Mouse (Mus musculus): ENCODE measurements around the gene Dqx1. TPM values are rescaled to one million over a fixed set of nuclear protein-coding genes. Genes with fewer than 3 reads are reported as not detected.

Gene Dqx1
- total RNA-seq (2014; rRNA removed) (7.4 and 7.5 TPM in 2 replicates), polyA plus RNA-seq (2012; rRNA removed) (8.1 and 9.6 TPM in 2 replicates)

GRCm38 (mm10) chr6:83057790-83058189, at the start of gene Dqx1:
Dqx1 (plus strand) TSS chr6:83057844.
- H3K4me3 ChIP-seq (ENCODE audit: insufficient read depth, low read depth, low read length) = peak within 1 kb of the TSS; percentile 1; the same call in 1 of the 2 replicates
- H3K9ac ChIP-seq (ENCODE audit: low read depth, low read length) = no peak within 1 kb of the TSS; the same call in 1 of the 2 replicates
- 14% methylated on average over 3 of the region's 3 CpGs for WGBS
- 0 out of 2 replicates have a peak, but pooled peaks have one; percentile 25 for TF ChIP-seq POLR2A (IDR thresholded peaks at IDR 0.05; ENCODE audit: extremely low read depth, insufficient read depth, low read length)
- no peak for TF ChIP-seq CTCF (IDR thresholded peaks at IDR 0.05; ENCODE audit: low read depth, low read length)
- peaks cover 17% of the 10 kb centered on the region; the same call in 1 of the 2 replicates for H3K79me2 ChIP-seq (ENCODE audit: control insufficient read depth, insufficient read depth, low read length)
- peak; percentile 85 for DNase-seq (ENCODE audit: extremely low read depth, low read depth, low spot score)
- peaks cover 17% of the 10 kb centered on the region for H3K4me1 ChIP-seq (ENCODE audit: control insufficient read depth, insufficient read depth, low read length)
- H3K27ac ChIP-seq (replicated peaks; ENCODE audit: insufficient read depth, low read depth, low read length) = peak within 1 kb of the TSS; percentile 40
- peaks cover 8% of the 10 kb centered on the region for H3K36me3 ChIP-seq (ENCODE audit: control insufficient read depth, insufficient read depth, low read length)
- no peaks in the 10 kb centered on the region for H3K27me3 ChIP-seq (ENCODE audit: control insufficient read depth, insufficient read depth, low read length)

GRCm38 (mm10) chr6:83008659-83009058, 49.0 kb upstream of the Dqx1 start:
- peak; percentile 29 for DNase-seq (ENCODE audit: extremely low read depth, low read depth, low spot score)
- Histone ChIP-seq H3K27ac (replicated peaks; ENCODE audit: insufficient read depth, low read depth, low read length) (peak overlapping the region; percentile 73; the same call in 1 of the 2 replicates), H3K9ac (ENCODE audit: low read depth, low read length) (no peak overlapping the region), H3K4me1 (ENCODE audit: control insufficient read depth, insufficient read depth, low read length) (peaks cover 2% of the 10 kb centered on the region), H3K4me3 (ENCODE audit: insufficient read depth, low read depth, low read length) (no peak overlapping the region), H3K79me2 (ENCODE audit: control insufficient read depth, insufficient read depth, low read length) (no peaks in the 10 kb centered on the region), H3K27me3 (ENCODE audit: control insufficient read depth, insufficient read depth, low read length) (no peaks in the 10 kb centered on the region), H3K36me3 (ENCODE audit: control insufficient read depth, insufficient read depth, low read length) (no peaks in the 10 kb centered on the region)
- TF ChIP-seq POLR2A (IDR thresholded peaks at IDR 0.05; ENCODE audit: extremely low read depth, insufficient read depth, low read length) (no peak), CTCF (IDR thresholded peaks at IDR 0.05; ENCODE audit: low read depth, low read length) (no peak)
- WGBS = 63% methylated on average over 3 of the region's 3 CpGs

- Histone ChIP-seq H3K36me3 (ENCODE audit: control insufficient read depth, insufficient read depth, low read length) (no peaks in the 10 kb centered on the region), H3K9ac (ENCODE audit: low read depth, low read length) (peak overlapping the region; percentile 28; the same call in 1 of the 2 replicates), H3K27ac (replicated peaks; ENCODE audit: insufficient read depth, low read depth, low read length) (peak overlapping the region; percentile 47), H3K4me3 (ENCODE audit: insufficient read depth, low read depth, low read length) (no peak overlapping the region), H3K79me2 (ENCODE audit: control insufficient read depth, insufficient read depth, low read length) (no peaks in the 10 kb centered on the region), H3K27me3 (ENCODE audit: control insufficient read depth, insufficient read depth, low read length) (no peaks in the 10 kb centered on the region), H3K4me1 (ENCODE audit: control insufficient read depth, insufficient read depth, low read length) (peaks cover 2% of the 10 kb centered on the region; the same call in 1 of the 2 replicates)
- TF ChIP-seq POLR2A (IDR thresholded peaks at IDR 0.05; ENCODE audit: extremely low read depth, insufficient read depth, low read length) (no peak), CTCF (IDR thresholded peaks at IDR 0.05; ENCODE audit: low read depth, low read length) (no peak)
- DNase-seq (ENCODE audit: extremely low read depth, low read depth, low spot score) = peak; percentile 19
- 52% methylated on average over 7 of the region's 7 CpGs for WGBS
Measured at GRCm38 (mm10) chr6:83010010-83010409, 47.6 kb upstream of the Dqx1 start.

- H3K4me3 ChIP-seq (ENCODE audit: insufficient read depth, low read depth, low read length) = no peak overlapping the region
- H3K27ac ChIP-seq (replicated peaks; ENCODE audit: insufficient read depth, low read depth, low read length) = no peak overlapping the region
- WGBS = 52% methylated on average over 7 of the region's 7 CpGs
- H3K79me2 ChIP-seq (ENCODE audit: control insufficient read depth, insufficient read depth, low read length) = no peaks in the 10 kb centered on the region
- H3K36me3 ChIP-seq (ENCODE audit: control insufficient read depth, insufficient read depth, low read length) = no peaks in the 10 kb centered on the region
- no peak for TF ChIP-seq CTCF (IDR thresholded peaks at IDR 0.05; ENCODE audit: low read depth, low read length)
- no peak for TF ChIP-seq POLR2A (IDR thresholded peaks at IDR 0.05; ENCODE audit: extremely low read depth, insufficient read depth, low read length)
- no peaks in the 10 kb centered on the region for H3K4me1 ChIP-seq (ENCODE audit: control insufficient read depth, insufficient read depth, low read length)
- H3K27me3 ChIP-seq (ENCODE audit: control insufficient read depth, insufficient read depth, low read length) = no peaks in the 10 kb centered on the region
- DNase-seq (ENCODE audit: extremely low read depth, low read depth, low spot score) = no peak
- H3K9ac ChIP-seq (ENCODE audit: low read depth, low read length) = no peak overlapping the region
Measured at GRCm38 (mm10) chr6:83011255-83011654, 46.4 kb upstream of the Dqx1 start.

- TF ChIP-seq POLR2A (IDR thresholded peaks at IDR 0.05; ENCODE audit: extremely low read depth, insufficient read depth, low read length) (no peak), CTCF (IDR thresholded peaks at IDR 0.05; ENCODE audit: low read depth, low read length) (no peak)
- no peak for DNase-seq (ENCODE audit: extremely low read depth, low read depth, low spot score)
- Histone ChIP-seq H3K4me3 (ENCODE audit: insufficient read depth, low read depth, low read length) (no peak overlapping the region), H3K79me2 (ENCODE audit: control insufficient read depth, insufficient read depth, low read length) (no peaks in the 10 kb centered on the region), H3K36me3 (ENCODE audit: control insufficient read depth, insufficient read depth, low read length) (no peaks in the 10 kb centered on the region), H3K9ac (ENCODE audit: low read depth, low read length) (no peak overlapping the region), H3K4me1 (ENCODE audit: control insufficient read depth, insufficient read depth, low read length) (no peaks in the 10 kb centered on the region), H3K27me3 (ENCODE audit: control insufficient read depth, insufficient read depth, low read length) (no peaks in the 10 kb centered on the region), H3K27ac (replicated peaks; ENCODE audit: insufficient read depth, low read depth, low read length) (no peak overlapping the region)
- 89% methylated on average over 6 of the region's 6 CpGs for WGBS
Measured at GRCm38 (mm10) chr6:83011756-83012155, 45.9 kb upstream of the Dqx1 start.

- Histone ChIP-seq H3K4me1 (ENCODE audit: control insufficient read depth, insufficient read depth, low read length) (no peaks in the 10 kb centered on the region), H3K9ac (ENCODE audit: low read depth, low read length) (no peak overlapping the region), H3K27me3 (ENCODE audit: control insufficient read depth, insufficient read depth, low read length) (no peaks in the 10 kb centered on the region), H3K79me2 (ENCODE audit: control insufficient read depth, insufficient read depth, low read length) (no peaks in the 10 kb centered on the region), H3K4me3 (ENCODE audit: insufficient read depth, low read depth, low read length) (no peak overlapping the region), H3K27ac (replicated peaks; ENCODE audit: insufficient read depth, low read depth, low read length) (no peak overlapping the region), H3K36me3 (ENCODE audit: control insufficient read depth, insufficient read depth, low read length) (no peaks in the 10 kb centered on the region)
- no peak for TF ChIP-seq CTCF (IDR thresholded peaks at IDR 0.05; ENCODE audit: low read depth, low read length)
- WGBS = 88% methylated on average over 5 of the region's 5 CpGs
- no peak for DNase-seq (ENCODE audit: extremely low read depth, low read depth, low spot score)
Measured at GRCm38 (mm10) chr6:83013444-83013843, 44.2 kb upstream of the Dqx1 start.
